Mouse (Mus musculus): ENCODE measurements around the gene Spata31d1b. TPM values are rescaled to one million over a fixed set of nuclear protein-coding genes. Genes with fewer than 3 reads are reported as not detected.

The Spata31d1b gene
- total and polyA plus RNA-seq, 2 experiments from 2014 or later, result 0.27 TPM; not detected in 1

GRCm38 (mm10) chr13:59676316-59677229, 35.5 kb upstream of the Spata31d1b start:
- TF ChIP-seq CTCF (IDR thresholded peaks at IDR 0.05), result no peak
- Histone ChIP-seq H3K27ac (ENCODE audit: low read depth, low read length) (no peak overlapping the region), H3K9ac (replicated peaks; ENCODE audit: low read length, poor library complexity, severe bottlenecking) (no peak overlapping the region), H3K36me3 (ENCODE audit: insufficient read depth, low read length) (no peaks in the 10 kb centered on the region), H3K4me2 (ENCODE audit: low read depth, low read length, poor library complexity, severe bottlenecking) (peak overlapping the region; percentile 73; the same call in 1 of the 2 replicates), H3K9me3 (ENCODE audit: low read length) (no peaks in the 10 kb centered on the region), H3K27me3 (ENCODE audit: insufficient read depth, low read length) (no peaks in the 10 kb centered on the region), H3K4me1 (ENCODE audit: insufficient read depth, low read length) (no peaks in the 10 kb centered on the region), H3K4me3 (ENCODE audit: low read depth, low read length) (no peak overlapping the region)
- DNase-seq (ENCODE audit: low spot score), result no peak
- 85% methylated on average over 11 of the region's 12 CpGs for WGBS
- ATAC-seq (ENCODE audit: low FRiP score), result no peak

GRCm38 (mm10) chr13:59679306-59679705, 32.8 kb upstream of the Spata31d1b start:
- H3K9ac ChIP-seq (replicated peaks; ENCODE audit: low read length, poor library complexity, severe bottlenecking), result no peak overlapping the region
- no peaks in the 10 kb centered on the region for H3K9me3 ChIP-seq (ENCODE audit: low read length)
- ATAC-seq (ENCODE audit: low FRiP score), result no peak
- no peak overlapping the region for H3K27ac ChIP-seq (ENCODE audit: low read depth, low read length)
- no peak overlapping the region for H3K4me3 ChIP-seq (ENCODE audit: low read depth, low read length)
- 60% methylated on average over 4 of the region's 4 CpGs for WGBS
- H3K27me3 ChIP-seq (ENCODE audit: insufficient read depth, low read length), result no peaks in the 10 kb centered on the region
- no peak overlapping the region for H3K4me2 ChIP-seq (ENCODE audit: low read depth, low read length, poor library complexity, severe bottlenecking)
- no peak for DNase-seq (ENCODE audit: low spot score)
- no peak for TF ChIP-seq CTCF (IDR thresholded peaks at IDR 0.05)
- no peaks in the 10 kb centered on the region for H3K36me3 ChIP-seq (ENCODE audit: insufficient read depth, low read length)
- H3K4me1 ChIP-seq (ENCODE audit: insufficient read depth, low read length), result no peaks in the 10 kb centered on the region

- 79% methylated on average over 4 of the region's 4 CpGs for WGBS
- H3K36me3 ChIP-seq (ENCODE audit: insufficient read depth, low read length), result no peaks in the 10 kb centered on the region
- no peaks in the 10 kb centered on the region for H3K4me1 ChIP-seq (ENCODE audit: insufficient read depth, low read length)
- ATAC-seq (ENCODE audit: low FRiP score), result no peak
- no peak for DNase-seq (ENCODE audit: low spot score)
- TF ChIP-seq CTCF (IDR thresholded peaks at IDR 0.05), result no peak
- no peak overlapping the region for H3K9ac ChIP-seq (replicated peaks; ENCODE audit: low read length, poor library complexity, severe bottlenecking)
- H3K27me3 ChIP-seq (ENCODE audit: insufficient read depth, low read length), result no peaks in the 10 kb centered on the region
- H3K27ac ChIP-seq (ENCODE audit: low read depth, low read length), result no peak overlapping the region
- H3K9me3 ChIP-seq (ENCODE audit: low read length), result no peaks in the 10 kb centered on the region
- H3K4me2 ChIP-seq (ENCODE audit: low read depth, low read length, poor library complexity, severe bottlenecking), result no peak overlapping the region
- H3K4me3 ChIP-seq (ENCODE audit: low read depth, low read length), result no peak overlapping the region
Measured at GRCm38 (mm10) chr13:59679908-59680307, 32.2 kb upstream of the Spata31d1b start.

- Histone ChIP-seq H3K4me2 (ENCODE audit: low read depth, low read length, poor library complexity, severe bottlenecking) (no peak overlapping the region), H3K27ac (ENCODE audit: low read depth, low read length) (no peak overlapping the region), H3K9me3 (ENCODE audit: low read length) (no peaks in the 10 kb centered on the region), H3K4me1 (ENCODE audit: insufficient read depth, low read length) (no peaks in the 10 kb centered on the region), H3K9ac (replicated peaks; ENCODE audit: low read length, poor library complexity, severe bottlenecking) (no peak overlapping the region), H3K27me3 (ENCODE audit: insufficient read depth, low read length) (no peaks in the 10 kb centered on the region), H3K36me3 (ENCODE audit: insufficient read depth, low read length) (no peaks in the 10 kb centered on the region), H3K4me3 (ENCODE audit: low read depth, low read length) (no peak overlapping the region)
- 43% methylated on average over 7 of the region's 7 CpGs for WGBS
- ATAC-seq (ENCODE audit: low FRiP score) (no peak), DNase-seq (ENCODE audit: low spot score) (no peak)
- TF ChIP-seq CTCF (IDR thresholded peaks at IDR 0.05), result no peak
Measured at GRCm38 (mm10) chr13:59682629-59683028, 29.5 kb upstream of the Spata31d1b start.

GRCm38 (mm10) chr13:59685236-59685635, 26.8 kb upstream of the Spata31d1b start:
- 95% methylated on average over 3 of the region's 3 CpGs for WGBS
- no peak for TF ChIP-seq CTCF (IDR thresholded peaks at IDR 0.05)

GRCm38 (mm10) chr13:59688338-59688770, 23.7 kb upstream of the Spata31d1b start:
- ATAC-seq (ENCODE audit: low FRiP score) (no peak), DNase-seq (ENCODE audit: low spot score) (no peak)
- no peak overlapping the region for H3K4me2 ChIP-seq (ENCODE audit: low read depth, low read length, poor library complexity, severe bottlenecking)
- no peaks in the 10 kb centered on the region for H3K9me3 ChIP-seq (ENCODE audit: low read length)
- TF ChIP-seq CTCF (IDR thresholded peaks at IDR 0.05), result no peak
- no peak overlapping the region for H3K4me3 ChIP-seq (ENCODE audit: low read depth, low read length)
- H3K27me3 ChIP-seq (ENCODE audit: insufficient read depth, low read length), result no peaks in the 10 kb centered on the region
- no peak overlapping the region for H3K9ac ChIP-seq (replicated peaks; ENCODE audit: low read length, poor library complexity, severe bottlenecking)
- no peak overlapping the region for H3K27ac ChIP-seq (ENCODE audit: low read depth, low read length)
- 63% methylated on average over 13 of the region's 13 CpGs for WGBS
- no peaks in the 10 kb centered on the region for H3K36me3 ChIP-seq (ENCODE audit: insufficient read depth, low read length)
- H3K4me1 ChIP-seq (ENCODE audit: insufficient read depth, low read length), result no peaks in the 10 kb centered on the region

More at GRCm38 (mm10) chr13:59685236-59685635, 26.8 kb upstream of the Spata31d1b start:
- DNase-seq (ENCODE audit: low spot score) (no peak), ATAC-seq (ENCODE audit: low FRiP score) (no peak)
- Histone ChIP-seq H3K27me3 (ENCODE audit: insufficient read depth, low read length) (no peaks in the 10 kb centered on the region), H3K4me1 (ENCODE audit: insufficient read depth, low read length) (no peaks in the 10 kb centered on the region), H3K9me3 (ENCODE audit: low read length) (no peaks in the 10 kb centered on the region), H3K36me3 (ENCODE audit: insufficient read depth, low read length) (no peaks in the 10 kb centered on the region), H3K9ac (replicated peaks; ENCODE audit: low read length, poor library complexity, severe bottlenecking) (no peak overlapping the region), H3K4me3 (ENCODE audit: low read depth, low read length) (no peak overlapping the region), H3K4me2 (ENCODE audit: low read depth, low read length, poor library complexity, severe bottlenecking) (no peak overlapping the region), H3K27ac (ENCODE audit: low read depth, low read length) (no peak overlapping the region)

Data from midbrain, postnatal 0 days (tissue).